Mouse (Mus musculus) heart, postnatal 0 days (tissue): ENCODE data around the gene 4930451I11Rik. TPM values are rescaled to one million over a fixed set of nuclear protein-coding genes. Genes with fewer than 3 reads are reported as not detected.
A peak's percentile ranks its signal among the peaks of the same experiment; 100 is the strongest.

ENCODE experiments used
- ATAC-seq: fragments of 200-750 bp; cut with Nextera tagmentation; 2 replicates; pipeline ENCODE4 v1.8.0; 2017; ENCODE audit warnings: low read depth, moderate number of reproducible peaks, moderate library complexity; ENCODE audit not compliant: insufficient read depth
- DNase-seq: peaks from one replicate; pipeline ENCODE4 v3.0.0-alpha.2; 2016; ENCODE audit warnings: low spot score
- H3K27ac ChIP-seq: fragments of 300-500 bp; sonication (generic); 2 replicates; pipeline ENCODE4 v1.5.1; 2014; ENCODE audit warnings: low read depth, mild to moderate bottlenecking
- H3K27me3 ChIP-seq: fragments of 300-500 bp; sonication (generic); 2 replicates; pipeline ENCODE4 v1.6.1; 2014; ENCODE audit warnings: low read length, mixed read lengths; ENCODE audit not compliant: control insufficient read depth, insufficient read depth
- H3K36me3 ChIP-seq: fragments of 300-500 bp; sonication (generic); replicated peaks from 2 replicates; pipeline ENCODE4 v1.6.1; 2014; ENCODE audit warnings: low read length, mixed read lengths; ENCODE audit not compliant: control insufficient read depth, insufficient read depth
- H3K4me1 ChIP-seq: fragments of 300-500 bp; sonication (generic); 2 replicates; pipeline ENCODE4 v1.6.1; 2014; ENCODE audit warnings: antibody characterized with exemption; ENCODE audit not compliant: control insufficient read depth, insufficient read depth
- H3K4me2 ChIP-seq: fragments of 300-500 bp; sonication (generic); 2 replicates; pipeline ENCODE4 v1.6.1; 2014; ENCODE audit warnings: low read depth, mild to moderate bottlenecking, low read length, moderate library complexity
- H3K4me3 ChIP-seq: fragments of 300-500 bp; sonication (generic); 2 replicates; pipeline ENCODE4 v1.5.1; 2014; ENCODE audit warnings: low read depth, low read length
- H3K9ac ChIP-seq: fragments of 300-500 bp; sonication (generic); replicated peaks from 2 replicates; pipeline ENCODE4 v1.6.1; 2014; ENCODE audit warnings: low read depth, low read length, mixed read lengths
- H3K9me3 ChIP-seq: fragments of 300-500 bp; sonication (generic); replicated peaks from 2 replicates; pipeline ENCODE4 v1.6.1; 2016; ENCODE audit warnings: low read length; ENCODE audit not compliant: control insufficient read depth
- CTCF ChIP-seq: IDR thresholded peaks from 2 replicates; pipeline ENCODE4 v1.5.1; 2016; ENCODE audit warnings: antibody characterized with exemption, control low read depth, low read depth
- EP300 ChIP-seq: IDR thresholded peaks from 2 replicates; pipeline ENCODE4 v1.6.1; 2016; ENCODE audit warnings: antibody characterized with exemption, low read depth
- WGBS: fragments of 180-500 bp; shearing (Covaris S2); extraction: QIAGEN DNeasy Blood & Tissue Kit; methylation state at CpG from one replicate; pipeline ENCODE4 v1.1.7; 2014; 5-methylcytosine and 5-hydroxymethylcytosine counted together
- polyA plus RNA-seq: library from polyadenylated mRNA; unstranded; fragments of >200 nt; fragmentation: Nextera tagmentation; extraction: Ambion mirVana; gene quantifications from 2 replicates; pipeline ENCODE4 v1.2.1, GENCODE M21; 2015
- total RNA-seq: library from RNA; depleted of rRNA; stranded (reverse); fragments of >200 nt; gene quantifications from 2 replicates; pipeline ENCODE4 v1.2.3, GENCODE M21; 2014; ENCODE audit warnings: low replicate concordance; rRNA removed

4930451I11Rik gene
- total and polyA plus RNA-seq, 2 experiments from 2014 or later: not detected

DNA sequence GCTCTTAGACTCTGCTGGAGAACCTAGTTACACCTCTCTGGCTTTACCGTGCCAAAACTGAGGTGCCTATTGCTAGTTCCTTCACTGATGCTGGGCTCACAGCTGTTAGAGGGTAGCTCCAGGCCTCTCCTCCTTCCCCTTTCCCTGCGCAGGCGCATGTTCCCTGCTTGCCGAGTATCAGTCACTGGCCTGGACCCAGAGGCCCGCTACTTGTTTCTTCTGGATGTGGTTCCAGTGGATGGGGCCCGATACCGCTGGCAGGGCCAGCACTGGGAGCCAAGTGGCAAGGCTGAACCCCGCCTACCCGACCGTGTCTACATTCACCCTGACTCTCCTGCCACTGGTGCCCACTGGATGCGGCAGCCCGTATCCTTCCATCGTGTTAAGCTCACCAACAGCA, 48.7 kb downstream of the 4930451I11Rik start:
- Histone ChIP-seq H3K4me1 (peaks cover 14% of the 10 kb centered on the region; the same call in 1 of the 2 replicates), H3K36me3 (peaks cover 42% of the 10 kb centered on the region), H3K9me3 (no peaks in the 10 kb centered on the region), H3K27ac (no peak overlapping the region), H3K27me3 (no peaks in the 10 kb centered on the region), H3K4me2 (no peak overlapping the region), H3K9ac (no peak overlapping the region), H3K4me3 (no peak overlapping the region)
- no peak for ATAC-seq
- DNase-seq: no peak
- 87% methylated on average over 13 of the region's 13 CpGs for WGBS
- no peak for TF ChIP-seq CTCF
- TF ChIP-seq EP300: no peak

DNA sequence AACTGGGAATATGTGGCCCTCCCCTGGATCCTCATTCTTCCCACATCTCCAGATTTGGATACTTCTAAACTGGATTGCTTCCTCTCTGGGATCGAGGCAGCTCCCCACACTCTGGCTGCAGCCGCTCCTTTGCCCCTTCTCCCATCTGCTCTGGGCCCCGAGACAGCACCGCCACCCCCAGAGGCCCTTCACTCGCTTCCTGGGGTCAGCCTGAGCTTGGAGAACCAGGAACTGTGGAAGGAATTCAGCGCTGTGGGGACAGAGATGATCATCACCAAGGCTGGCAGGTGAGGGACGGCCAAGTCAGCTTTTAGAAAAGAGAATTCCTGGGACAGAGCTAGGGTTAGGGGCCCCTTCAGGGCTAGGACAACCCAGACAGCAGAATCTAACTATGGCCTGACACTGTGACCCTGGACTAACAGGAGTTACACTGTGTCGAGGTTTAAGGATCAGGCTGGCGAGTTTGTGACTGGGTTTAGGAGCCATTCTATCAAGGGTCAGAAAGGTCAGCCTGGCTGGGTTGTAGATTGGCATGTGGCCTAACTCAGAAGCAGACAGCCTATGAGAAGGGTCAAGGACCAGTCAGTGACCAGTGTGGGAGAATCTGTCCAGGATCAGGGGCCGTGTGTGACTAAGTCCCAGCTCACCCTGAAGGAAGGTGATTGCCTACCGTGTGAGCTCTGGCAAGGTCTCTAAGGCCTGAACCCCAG, 49.6 kb downstream of the 4930451I11Rik start:
- Histone ChIP-seq H3K27me3 (no peaks in the 10 kb centered on the region), H3K4me2 (no peak overlapping the region), H3K9ac (no peak overlapping the region), H3K36me3 (peaks cover 33% of the 10 kb centered on the region), H3K9me3 (no peaks in the 10 kb centered on the region), H3K4me3 (no peak overlapping the region), H3K27ac (no peak overlapping the region), H3K4me1 (peaks cover 18% of the 10 kb centered on the region; the same call in 1 of the 2 replicates)
- no peak for DNase-seq
- no peak for ATAC-seq
- 50% methylated on average over 11 of the region's 11 CpGs for WGBS
- TF ChIP-seq EP300 (no peak), CTCF (no peak)

DNA sequence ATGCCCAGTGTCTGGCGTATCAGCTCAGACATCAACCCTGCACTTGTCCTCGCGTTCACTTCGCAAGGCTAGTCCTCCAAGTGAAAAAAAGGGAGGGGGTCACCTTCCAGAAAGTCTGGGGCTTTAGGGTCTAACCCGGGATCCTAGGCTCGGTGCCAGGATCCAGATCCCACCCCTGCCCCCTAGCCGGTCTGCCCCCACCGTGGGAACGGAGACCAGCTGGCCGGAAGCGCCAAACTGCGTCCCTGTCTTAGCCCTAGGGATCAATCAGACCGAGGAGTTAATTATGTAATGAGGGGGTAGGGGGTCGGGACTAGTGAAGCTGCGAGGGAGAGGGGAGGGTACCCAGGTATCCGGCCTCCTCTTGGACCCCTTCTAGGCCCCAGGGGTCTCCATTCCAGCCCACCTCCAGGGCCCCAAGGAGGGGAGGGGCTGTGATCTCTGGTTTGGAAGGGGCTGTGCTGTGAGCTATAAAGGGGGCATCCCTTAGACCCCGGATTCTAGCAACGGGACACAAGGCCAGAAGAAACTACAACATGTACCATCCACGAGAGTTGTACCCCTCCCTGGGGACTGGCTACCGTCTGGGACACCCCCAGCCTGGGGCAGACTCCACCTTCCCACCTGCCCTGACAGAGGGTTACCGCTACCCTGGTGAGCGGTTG, 50.3 kb downstream of the 4930451I11Rik start, which contains the start of gene Tbx6:
Gene Tbx6, plus strand, starts transcription at position 513 of the 665 bp plus-strand sequence.
- Histone ChIP-seq H3K4me1 (peaks cover 22% of the 10 kb centered on the region; the same call in 1 of the 2 replicates), H3K27ac (peak within 1 kb of the TSS; percentile 22; the same call in 1 of the 2 replicates), H3K9ac (peak within 1 kb of the TSS; percentile 50), H3K36me3 (peaks cover 26% of the 10 kb centered on the region), H3K27me3 (no peaks in the 10 kb centered on the region), H3K9me3 (no peaks in the 10 kb centered on the region), H3K4me3 (peak within 1 kb of the TSS; percentile 52), H3K4me2 (peak within 1 kb of the TSS; percentile 91)
- WGBS: 8% methylated on average over 22 of the region's 22 CpGs
- ATAC-seq (no peak), DNase-seq (no peak)
- TF ChIP-seq CTCF (no peak), EP300 (no peak)

Other genes with a start within 250 kb of the 4930451I11Rik start
Only the 30 nearest of the 32 such genes appear.
- gene Il27, start 236.7 kb downstream of the 4930451I11Rik start, total RNA-seq: not detected in 2 replicates
- not detected in 2 replicates for gene Il27, start 236.7 kb downstream of the 4930451I11Rik start, polyA plus RNA-seq
- gene Nupr1, start 200.8 kb downstream of the 4930451I11Rik start, total RNA-seq: 1.3 and 4.1 TPM in 2 replicates
- gene Nupr1, start 200.8 kb downstream of the 4930451I11Rik start, polyA plus RNA-seq: 8.9 and 13.0 TPM in 2 replicates
- 15.9 and 20.7 TPM in 2 replicates for gene Sgf29, start 182.3 kb downstream of the 4930451I11Rik start, total RNA-seq
- 21.9 and 25.3 TPM in 2 replicates for gene Sgf29, start 182.3 kb downstream of the 4930451I11Rik start, polyA plus RNA-seq
- gene Sult1a1, start 155.2 kb downstream of the 4930451I11Rik start, total RNA-seq: 64.2 and 78.2 TPM in 2 replicates
- 24.8 and 30.4 TPM in 2 replicates for gene Sult1a1, start 155.2 kb downstream of the 4930451I11Rik start, polyA plus RNA-seq
- gene Bola2, start 136.2 kb downstream of the 4930451I11Rik start, total RNA-seq: 29.3 and 36.5 TPM in 2 replicates
- gene Bola2, start 136.2 kb downstream of the 4930451I11Rik start, polyA plus RNA-seq: 89.0 and 93.7 TPM in 2 replicates
- gene Slx1b, start 135.9 kb downstream of the 4930451I11Rik start, total RNA-seq: 6.2 and 12.6 TPM in 2 replicates
- gene Slx1b, start 135.9 kb downstream of the 4930451I11Rik start, polyA plus RNA-seq: 4.9 and 6.3 TPM in 2 replicates
- gene Coro1a, start 123.9 kb downstream of the 4930451I11Rik start, total RNA-seq: 14.8 and 25.3 TPM in 2 replicates
- 8.4 and 8.5 TPM in 2 replicates for gene Coro1a, start 123.9 kb downstream of the 4930451I11Rik start, polyA plus RNA-seq
- 59.2 and 69.4 TPM in 2 replicates for gene Mapk3, start 72.0 kb downstream of the 4930451I11Rik start, total RNA-seq
- gene Mapk3, start 72.0 kb downstream of the 4930451I11Rik start, polyA plus RNA-seq: 51.9 and 53.0 TPM in 2 replicates
- 7.3 and 7.9 TPM in 2 replicates for gene Gdpd3, start 65.3 kb downstream of the 4930451I11Rik start, total RNA-seq
- 0.69 and 0.77 TPM in 2 replicates for gene Gdpd3, start 65.3 kb downstream of the 4930451I11Rik start, polyA plus RNA-seq
- 88.9 and 146 TPM in 2 replicates for gene Ypel3, start 54.7 kb downstream of the 4930451I11Rik start, total RNA-seq
- 84.1 and 111 TPM in 2 replicates for gene Ypel3, start 54.7 kb downstream of the 4930451I11Rik start, polyA plus RNA-seq
- gene Tbx6, start 50.2 kb downstream of the 4930451I11Rik start, total RNA-seq: 0.23 and 1.3 TPM in 2 replicates
- 0.07 TPM in 1 of 2 replicates, not detected in the other for gene Tbx6, start 50.2 kb downstream of the 4930451I11Rik start, polyA plus RNA-seq
- 93.7 and 118 TPM in 2 replicates for gene Ppp4c, start 39.1 kb downstream of the 4930451I11Rik start, total RNA-seq
- gene Ppp4c, start 39.1 kb downstream of the 4930451I11Rik start, polyA plus RNA-seq: 75.8 and 77.4 TPM in 2 replicates
- 0.99 and 2.9 TPM in 2 replicates for gene Fam57b, start 34.0 kb downstream of the 4930451I11Rik start, total RNA-seq
- gene Fam57b, start 34.0 kb downstream of the 4930451I11Rik start, polyA plus RNA-seq: 2.6 and 3.0 TPM in 2 replicates
- 0.73 TPM in 1 of 2 replicates, not detected in the other for gene Doc2a, start 15.8 kb upstream of the 4930451I11Rik start, total RNA-seq
- gene Doc2a, start 15.8 kb upstream of the 4930451I11Rik start, polyA plus RNA-seq: not detected in 2 replicates
- 2.6 and 5.3 TPM in 2 replicates for gene Hirip3, start 30.3 kb upstream of the 4930451I11Rik start, total RNA-seq
- 6.6 and 8.6 TPM in 2 replicates for gene Hirip3, start 30.3 kb upstream of the 4930451I11Rik start, polyA plus RNA-seq
- gene Ino80e, start 30.7 kb upstream of the 4930451I11Rik start, total RNA-seq: 16.6 and 29.5 TPM in 2 replicates
- 35.8 and 37.0 TPM in 2 replicates for gene Ino80e, start 30.7 kb upstream of the 4930451I11Rik start, polyA plus RNA-seq
- gene Taok2, start 53.1 kb upstream of the 4930451I11Rik start, total RNA-seq: 47.4 and 47.9 TPM in 2 replicates
- gene Taok2, start 53.1 kb upstream of the 4930451I11Rik start, polyA plus RNA-seq: 17.9 and 20.9 TPM in 2 replicates
- gene Tmem219, start 91.3 kb upstream of the 4930451I11Rik start, total RNA-seq: 19.9 and 30.0 TPM in 2 replicates
- 19.9 and 20.5 TPM in 2 replicates for gene Tmem219, start 91.3 kb upstream of the 4930451I11Rik start, polyA plus RNA-seq
- 6.8 and 8.2 TPM in 2 replicates for gene Kctd13, start 97.2 kb upstream of the 4930451I11Rik start, total RNA-seq
- 11.2 TPM in 2 replicates for gene Kctd13, start 97.2 kb upstream of the 4930451I11Rik start, polyA plus RNA-seq
- 0.23 TPM in 1 of 2 replicates, not detected in the other for gene Asphd1, start 117.9 kb upstream of the 4930451I11Rik start, total RNA-seq
- not detected in 2 replicates for gene Asphd1, start 117.9 kb upstream of the 4930451I11Rik start, polyA plus RNA-seq
- 8.7 and 14.2 TPM in 2 replicates for gene Sez6l2, start 118.9 kb upstream of the 4930451I11Rik start, total RNA-seq
- gene Sez6l2, start 118.9 kb upstream of the 4930451I11Rik start, polyA plus RNA-seq: 1.5 and 1.7 TPM in 2 replicates
- 135 and 150 TPM in 2 replicates for gene Cdipt, start 144.3 kb upstream of the 4930451I11Rik start, total RNA-seq
- 64.0 and 67.5 TPM in 2 replicates for gene Cdipt, start 144.3 kb upstream of the 4930451I11Rik start, polyA plus RNA-seq
- gene Cdiptos, start 144.5 kb upstream of the 4930451I11Rik start, total RNA-seq: 1.8 TPM in 1 of 2 replicates, not detected in the other
- gene Cdiptos, start 144.5 kb upstream of the 4930451I11Rik start, polyA plus RNA-seq: 1.2 and 1.5 TPM in 2 replicates
- gene Mvp, start 183.0 kb upstream of the 4930451I11Rik start, total RNA-seq: 24.2 and 32.5 TPM in 2 replicates
- gene Mvp, start 183.0 kb upstream of the 4930451I11Rik start, polyA plus RNA-seq: 16.1 and 17.4 TPM in 2 replicates
- not detected in 2 replicates for gene Pagr1b, start 184.8 kb upstream of the 4930451I11Rik start, total RNA-seq
- gene Pagr1b, start 184.8 kb upstream of the 4930451I11Rik start, polyA plus RNA-seq: not detected in 2 replicates
- gene Pagr1a, start 185.7 kb upstream of the 4930451I11Rik start, total RNA-seq: not detected in 2 replicates
- 21.7 and 44.8 TPM in 2 replicates for gene Pagr1a, start 185.7 kb upstream of the 4930451I11Rik start, polyA plus RNA-seq
- 22.8 and 24.8 TPM in 2 replicates for gene Gm42742, start 189.5 kb upstream of the 4930451I11Rik start, total RNA-seq
- gene Gm42742, start 189.5 kb upstream of the 4930451I11Rik start, polyA plus RNA-seq: 5.7 and 44.5 TPM in 2 replicates
- not detected in 2 replicates for gene Prrt2, start 189.6 kb upstream of the 4930451I11Rik start, total RNA-seq
- gene Prrt2, start 189.6 kb upstream of the 4930451I11Rik start, polyA plus RNA-seq: 0.23 and 1.1 TPM in 2 replicates
- 89.0 and 89.3 TPM in 2 replicates for gene Maz, start 195.4 kb upstream of the 4930451I11Rik start, total RNA-seq
- 15.6 and 16.1 TPM in 2 replicates for gene Maz, start 195.4 kb upstream of the 4930451I11Rik start, polyA plus RNA-seq
- gene Kif22, start 210.8 kb upstream of the 4930451I11Rik start, total RNA-seq: 20.9 and 43.1 TPM in 2 replicates
- 22.4 and 22.8 TPM in 2 replicates for gene Kif22, start 210.8 kb upstream of the 4930451I11Rik start, polyA plus RNA-seq